Mouse (Mus musculus) ES-Bruce4 (cell line): ENCODE measurements around the gene Acss2.

Experiments
- CTCF ChIP-seq: IDR thresholded peaks from one replicate; pipeline ENCODE4 v1.8.1; 2011; ENCODE audit warnings: low read depth, low read length
- EP300 ChIP-seq: IDR thresholded peaks from 2 replicates; pipeline ENCODE4 v1.6.1; 2011; ENCODE audit warnings: low read depth, low read length; ENCODE audit not compliant: insufficient read depth

GRCm38 (mm10) chr2:155613953-155614352 is 96.2 kb downstream of the Acss2 start:
- TF ChIP-seq CTCF (no peak), EP300 (no peak)
